Mouse (Mus musculus): Measurements from ENCODE around the gene Tle1. TPM values are rescaled to one million over a fixed set of nuclear protein-coding genes. Genes with fewer than 3 reads are reported as not detected.

Gene Tle1
- 10 to 100 TPM; 13.2 to 15.8 TPM for total RNA-seq (2021)
- long read RNA-seq, experiment 1, transcript Tle1-205 (7 exons, 2,067 nt): major isoform, 8 of 14 reads
- long read RNA-seq, experiment 1, partial matches to known transcripts: 4 of 14 reads
- long read RNA-seq, experiment 1, other reads (novel, unspliced or antisense): 2 of 14 reads
- long read RNA-seq, experiment 2, transcript Tle1-205 (7 exons, 2,067 nt): major isoform, 15 of 27 reads
- long read RNA-seq, experiment 2, partial matches to known transcripts: 4 of 27 reads
- long read RNA-seq, experiment 2, other reads (novel, unspliced or antisense): 7 of 27 reads

- peak; percentile 100 for DNase-seq
These were observed at the start of gene Tle1 for GRCm38 (mm10) chr4:72200559-72201409. Gene Tle1 (minus strand): TSS chr4:72200919.

DNA sequence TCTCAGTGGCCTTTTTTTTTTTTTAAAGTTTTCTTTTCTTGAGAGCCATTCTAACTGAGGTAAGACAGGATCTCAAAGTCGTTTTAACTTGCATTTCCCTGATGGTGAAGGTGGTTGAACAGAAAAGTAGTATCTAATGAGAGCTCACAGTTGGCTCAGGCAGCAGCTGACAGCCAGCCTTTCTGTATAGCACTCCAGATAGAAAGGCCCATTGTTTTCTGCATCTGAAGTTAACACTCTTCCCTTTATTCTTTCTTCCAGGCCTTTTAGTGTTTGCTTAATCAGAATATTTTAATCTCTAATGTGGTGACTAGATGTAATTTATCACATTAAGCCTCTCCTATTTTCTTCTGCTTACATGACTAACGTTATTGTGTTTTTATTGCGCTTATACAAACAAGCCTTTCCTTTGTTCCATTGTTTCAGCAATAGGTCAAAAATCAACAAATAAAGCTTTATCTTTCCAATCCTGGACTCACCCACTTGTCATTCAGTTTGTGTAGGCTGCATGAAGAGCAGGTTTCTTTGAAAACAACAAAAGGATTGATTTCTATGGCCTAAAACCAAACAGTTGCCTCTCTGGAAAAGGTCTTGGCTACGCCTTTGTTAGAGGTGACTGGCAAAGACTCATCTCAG lies 33.0 kb upstream of the Tle1 start:
- no peak for DNase-seq

GRCm38 (mm10) chr4:72232206-72232605 lies 31.5 kb upstream of the Tle1 start:
- DNase-seq: no peak

DNA sequence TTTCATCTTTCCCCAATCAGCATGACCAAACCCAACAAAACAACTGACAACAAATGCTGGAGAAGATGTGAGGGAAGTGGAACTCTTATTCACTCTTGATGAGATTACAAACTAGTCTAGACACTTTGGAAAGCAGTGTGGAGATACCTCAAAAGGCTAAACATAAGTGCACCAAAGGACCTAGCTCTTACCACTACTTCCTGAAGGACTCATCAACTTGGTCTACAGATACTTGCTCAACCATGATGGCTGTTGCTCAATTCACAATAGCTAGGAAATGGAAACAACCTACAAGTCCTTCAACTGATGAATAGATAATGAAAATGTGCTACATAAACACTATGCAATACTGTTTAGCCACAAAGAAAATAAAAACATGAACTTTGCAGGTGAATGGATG lies 30.1 kb upstream of the Tle1 start:
- no peak for DNase-seq

DNA sequence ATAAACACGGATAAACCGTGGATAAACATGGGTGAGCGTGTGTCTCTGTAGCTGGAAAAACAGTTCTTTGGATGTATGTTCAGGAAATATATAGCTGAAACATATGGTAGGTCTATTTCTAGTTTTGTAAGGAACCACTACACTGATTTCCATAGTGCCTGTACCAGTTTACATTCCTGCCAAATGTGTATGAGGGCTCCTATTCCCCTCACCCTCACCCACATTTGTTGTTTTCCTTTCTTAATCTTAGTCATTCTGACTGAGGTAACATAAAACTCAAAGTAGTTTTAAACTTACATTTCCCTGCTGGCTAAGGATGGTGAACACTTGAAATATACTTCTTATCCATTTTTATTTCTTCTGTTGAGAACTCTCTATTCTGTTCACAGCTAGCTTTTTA lies 20.9 kb upstream of the Tle1 start:
- no peak for DNase-seq

- DNase-seq: no peak
These were observed 3.8 kb upstream of the Tle1 start for GRCm38 (mm10) chr4:72204420-72205045.

DNA sequence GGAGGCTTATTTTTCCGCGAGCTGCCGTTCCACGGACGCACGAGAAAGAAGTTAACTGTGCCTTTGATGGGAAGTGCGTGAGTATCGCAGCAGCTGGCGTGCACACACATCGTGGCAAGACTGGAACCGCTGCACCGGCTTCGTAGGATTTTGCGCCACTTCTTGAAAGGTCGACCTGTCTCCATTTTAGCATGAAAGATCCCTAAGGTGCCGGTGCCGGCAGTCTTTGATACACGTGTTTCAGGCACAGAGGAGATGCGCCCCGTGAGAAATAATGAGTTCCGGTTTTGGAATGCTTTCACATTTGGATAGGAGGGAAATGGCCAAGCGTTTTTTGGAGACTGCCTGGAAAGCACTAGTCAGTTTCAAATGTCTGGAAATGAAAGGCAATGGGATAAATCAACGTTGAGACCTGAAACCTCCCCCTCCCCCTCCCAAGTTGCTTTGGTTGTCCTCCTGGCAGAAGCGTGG lies 837 bp upstream of the Tle1 start:
- DNase-seq: peak; percentile 14

DNA sequence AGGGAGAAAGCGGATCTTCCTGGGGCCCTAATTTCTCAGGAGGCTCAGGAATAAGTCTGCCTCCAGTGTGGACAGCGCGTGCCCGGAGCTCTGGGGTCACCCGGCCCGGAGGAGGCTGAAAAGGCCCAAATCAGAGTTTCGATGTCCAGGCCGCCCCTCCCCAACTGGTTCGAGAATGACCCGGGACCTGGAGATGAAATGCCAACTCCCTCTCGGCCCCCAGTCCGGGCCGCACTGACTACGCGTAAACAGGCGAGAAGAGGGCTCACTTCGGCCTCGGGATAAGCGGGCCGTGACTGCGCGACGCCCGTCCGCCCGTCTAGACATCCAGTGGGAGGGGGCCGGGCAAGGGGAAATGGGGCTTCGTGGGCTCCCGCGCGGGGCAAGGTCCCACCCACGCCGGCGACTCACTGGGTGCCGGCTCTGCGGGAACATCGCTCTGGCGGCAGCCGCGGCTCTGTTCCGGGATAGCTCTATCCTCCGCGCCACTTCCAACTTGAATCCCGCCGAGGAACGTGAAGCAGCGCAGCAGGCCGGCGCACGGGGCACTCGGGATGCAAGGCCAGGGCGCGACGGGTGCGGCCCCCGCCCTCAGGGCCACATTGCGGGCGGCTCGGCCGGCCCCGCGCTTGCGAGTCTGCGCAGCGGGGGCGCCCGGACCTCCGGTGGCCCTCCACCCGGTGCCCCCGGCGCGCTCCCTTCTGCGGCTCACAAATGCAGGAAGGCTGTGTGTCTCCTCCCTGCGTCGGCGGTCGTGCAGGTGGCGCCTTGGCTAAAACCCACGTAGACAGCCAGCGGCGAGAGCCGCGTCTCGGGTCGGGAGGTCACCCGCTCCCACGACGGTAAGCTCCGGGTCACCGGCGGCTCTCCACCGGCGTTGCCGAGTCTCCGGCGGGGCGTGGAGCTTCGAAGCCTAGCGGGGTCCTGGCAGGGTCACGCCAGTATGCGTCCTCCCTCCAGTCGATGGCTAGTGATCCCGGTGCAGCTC lies 854 bp downstream of the Tle1 start:
- DNase-seq: no peak

- peak; percentile 69 for DNase-seq
These were observed 1.8 kb downstream of the Tle1 start for GRCm38 (mm10) chr4:72198877-72199411.

- no peak for DNase-seq
These were observed 2.7 kb downstream of the Tle1 start for GRCm38 (mm10) chr4:72197888-72198605.

DNA sequence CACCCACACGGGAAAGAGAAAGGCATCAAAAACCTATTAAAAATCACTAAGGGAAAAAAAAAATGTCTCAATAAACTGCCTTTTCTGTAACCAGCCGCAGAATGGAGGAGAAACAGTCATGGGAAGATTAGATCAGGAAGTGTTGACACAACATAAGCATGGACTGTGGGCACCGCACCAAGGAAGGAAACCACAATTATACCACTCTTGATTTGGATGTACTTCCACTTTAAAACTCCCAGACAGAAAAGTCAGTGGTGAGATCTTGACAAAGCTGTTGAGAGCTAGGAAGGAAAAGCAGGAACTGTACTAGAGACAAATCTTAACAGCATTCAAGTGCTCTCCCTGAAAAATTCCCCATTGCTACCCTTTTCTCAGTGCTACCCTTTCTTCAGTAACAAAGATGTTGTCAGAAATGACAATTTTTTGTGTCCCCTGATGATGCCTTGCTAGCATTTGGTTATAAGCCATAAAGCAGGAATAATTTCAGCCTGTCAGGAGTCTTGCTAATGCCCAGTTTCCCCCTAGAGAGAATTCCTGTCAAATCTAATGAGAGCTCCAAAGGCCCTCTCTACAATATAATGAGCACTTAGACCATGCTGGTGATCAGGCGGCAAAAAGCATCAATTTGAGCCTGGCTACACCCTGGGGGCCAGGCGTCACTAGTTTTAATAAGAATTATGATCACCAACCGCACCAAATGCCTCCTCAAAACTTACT lies 5.4 kb downstream of the Tle1 start:
- no peak for DNase-seq

DNA sequence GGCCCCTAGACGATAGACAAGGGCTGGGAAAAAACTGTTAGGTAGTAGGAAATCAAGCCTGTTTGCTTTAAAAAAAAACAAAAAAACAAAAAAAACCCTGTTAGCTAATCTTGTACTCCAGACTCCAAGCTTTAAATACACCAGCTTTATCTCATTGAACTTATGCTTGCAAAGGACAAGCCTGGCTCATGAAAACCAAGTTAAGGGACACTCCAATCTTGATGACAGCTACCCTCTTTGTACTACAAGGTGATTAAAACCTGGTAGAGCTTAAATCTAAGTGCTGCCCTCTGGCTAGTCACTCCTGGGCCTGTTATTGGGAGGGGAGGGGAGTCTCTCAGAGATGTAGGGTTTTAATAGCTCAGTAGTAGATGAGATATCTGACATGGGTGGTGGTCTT lies 7.4 kb downstream of the Tle1 start:
- no peak for DNase-seq

DNA sequence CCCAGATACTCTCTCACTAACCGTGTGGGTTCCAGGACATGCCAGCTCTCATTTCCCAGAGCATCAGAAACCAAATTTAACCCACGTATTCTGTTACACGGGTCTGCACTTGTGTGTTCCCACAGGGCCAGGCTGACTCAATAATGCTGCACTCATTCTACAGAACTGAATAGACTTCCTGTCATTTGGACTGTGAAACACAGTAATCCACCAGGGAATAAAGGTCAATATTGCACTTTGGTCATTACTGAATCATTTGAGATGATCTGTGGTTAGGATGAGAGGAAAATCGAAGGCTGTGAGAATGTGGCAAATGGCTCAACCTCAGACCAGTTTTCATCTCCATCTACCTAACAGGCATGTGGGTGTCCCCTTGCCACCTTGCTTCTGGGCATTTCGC lies 16.2 kb downstream of the Tle1 start:
- no peak for DNase-seq

- DNase-seq: no peak
These were observed 18.3 kb downstream of the Tle1 start for GRCm38 (mm10) chr4:72182343-72182988.

- no peak for DNase-seq
These were observed 24.8 kb downstream of the Tle1 start for GRCm38 (mm10) chr4:72175943-72176342.

- DNase-seq: no peak
These were observed 32.5 kb downstream of the Tle1 start for GRCm38 (mm10) chr4:72168267-72168666.

GRCm38 (mm10) chr4:72167761-72168229 lies 32.9 kb downstream of the Tle1 start:
- DNase-seq: no peak

GRCm38 (mm10) chr4:72167171-72167570 lies 33.5 kb downstream of the Tle1 start:
- DNase-seq: no peak

DNA sequence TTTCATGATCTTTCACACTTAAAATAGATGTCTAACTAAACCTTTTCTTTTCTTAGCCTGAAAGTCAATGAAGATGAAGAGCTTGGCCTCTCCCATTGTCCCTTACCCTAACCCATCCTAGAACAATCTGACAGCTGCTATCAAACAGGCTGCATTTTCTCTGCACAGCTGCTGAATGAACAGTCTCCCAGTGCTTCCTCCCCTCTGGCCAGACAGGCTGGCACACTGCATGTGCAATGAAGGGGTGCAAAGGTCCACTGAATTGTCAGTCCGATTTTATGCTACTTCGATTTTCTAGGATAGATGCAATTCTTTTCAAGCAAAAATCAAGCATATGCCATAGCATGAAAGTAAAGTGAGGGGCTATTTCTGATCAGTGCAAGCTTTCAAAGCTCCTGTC lies 34.2 kb downstream of the Tle1 start:
- DNase-seq: no peak

Data from gastrocnemius, postnatal 25 days (tissue).